Mouse (Mus musculus) midbrain, embryonic 11.5 days (tissue): ENCODE results near the gene Clk3. TPM values are rescaled to one million over a fixed set of nuclear protein-coding genes. Genes with fewer than 3 reads are reported as not detected.

Experiments used
- polyA plus RNA-seq: library from polyadenylated mRNA; unstranded; fragments of >200 nt; fragmentation: Nextera tagmentation; extraction: Ambion mirVana; gene quantifications from 2 replicates; pipeline ENCODE4 v1.2.1, GENCODE M21; 2014

Clk3 gene
- polyA plus RNA-seq, 1 experiment from 2014 or later: 91.6 TPM

Other genes starting within 250 kb of the Clk3 start
- 730 and 739 TPM in 2 replicates for gene Cox5a, start 244.6 kb downstream of the Clk3 start, polyA plus RNA-seq
- 16.0 and 16.1 TPM in 2 replicates for gene Fam219b, start 228.3 kb downstream of the Clk3 start, polyA plus RNA-seq
- gene Mpi, start 213.1 kb downstream of the Clk3 start, polyA plus RNA-seq: 49.8 and 54.0 TPM in 2 replicates
- 58.2 and 62.6 TPM in 2 replicates for gene Scamp2, start 204.9 kb downstream of the Clk3 start, polyA plus RNA-seq
- 7.3 and 8.1 TPM in 2 replicates for gene Ulk3, start 176.4 kb downstream of the Clk3 start, polyA plus RNA-seq
- 3.0 and 3.1 TPM in 2 replicates for gene Cplx3, start 159.6 kb downstream of the Clk3 start, polyA plus RNA-seq
- 0.08 TPM in 1 of 2 replicates, not detected in the other for gene Lman1l, start 145.1 kb downstream of the Clk3 start, polyA plus RNA-seq
- 29.2 and 32.3 TPM in 2 replicates for gene Csk, start 112.2 kb downstream of the Clk3 start, polyA plus RNA-seq
- gene Cyp1a2, start 82.2 kb downstream of the Clk3 start, polyA plus RNA-seq: not detected in 2 replicates
- not detected in 2 replicates for gene Cyp1a1, start 77.9 kb downstream of the Clk3 start, polyA plus RNA-seq
- 27.7 and 30.0 TPM in 2 replicates for gene Edc3, start 57.3 kb downstream of the Clk3 start, polyA plus RNA-seq
- 22.0 and 25.7 TPM in 2 replicates for gene Arid3b, start 70.9 kb upstream of the Clk3 start, polyA plus RNA-seq
- 111 and 112 TPM in 2 replicates for gene Ubl7, start 145.1 kb upstream of the Clk3 start, polyA plus RNA-seq
- gene Sema7a, start 174.3 kb upstream of the Clk3 start, polyA plus RNA-seq: 0.78 and 1.0 TPM in 2 replicates
- gene Cyp11a1, start 240.6 kb upstream of the Clk3 start, polyA plus RNA-seq: 0.12 TPM in 1 of 2 replicates, not detected in the other